Mouse (Mus musculus) brain, adult 2 months (tissue): Measurements from ENCODE around the gene Tmem218.

ENCODE experiments used
- DNase-seq: peaks from one replicate; pipeline ENCODE4 v3.0.0; 2011; ENCODE audit warnings: low read depth, low spot score

The Tmem218 gene

GRCm38 (mm10) chr9:37207929-37208411 is at the start of gene Tmem218:
Tmem218 (plus strand) TSS chr9:37208223.
- peak; percentile 100 for DNase-seq

- no peak for DNase-seq
Observed at GRCm38 (mm10) chr9:37160686-37161085, 47.3 kb upstream of the Tmem218 start.

DNA sequence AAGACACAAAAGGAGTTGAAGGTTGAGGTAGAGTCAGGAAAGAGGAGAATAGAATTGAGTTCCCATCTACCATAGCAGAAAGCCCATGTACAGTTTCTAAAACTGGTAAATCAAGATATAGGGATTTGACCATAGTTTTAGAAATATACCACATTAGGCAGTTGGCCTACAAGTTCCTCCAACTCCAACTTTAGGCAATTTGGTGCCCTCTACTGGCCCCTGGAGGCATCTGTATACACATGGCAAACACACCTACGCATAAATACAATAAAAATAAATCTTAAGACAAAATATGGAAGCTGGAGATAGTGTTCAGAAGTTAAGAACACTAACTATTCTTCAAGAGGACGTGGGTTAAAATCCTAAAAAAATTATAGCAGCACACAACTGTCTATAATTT is 41.1 kb upstream of the Tmem218 start:
- DNase-seq, result no peak

- no peak for DNase-seq
Observed at GRCm38 (mm10) chr9:37173376-37173775, 34.6 kb upstream of the Tmem218 start.

DNA sequence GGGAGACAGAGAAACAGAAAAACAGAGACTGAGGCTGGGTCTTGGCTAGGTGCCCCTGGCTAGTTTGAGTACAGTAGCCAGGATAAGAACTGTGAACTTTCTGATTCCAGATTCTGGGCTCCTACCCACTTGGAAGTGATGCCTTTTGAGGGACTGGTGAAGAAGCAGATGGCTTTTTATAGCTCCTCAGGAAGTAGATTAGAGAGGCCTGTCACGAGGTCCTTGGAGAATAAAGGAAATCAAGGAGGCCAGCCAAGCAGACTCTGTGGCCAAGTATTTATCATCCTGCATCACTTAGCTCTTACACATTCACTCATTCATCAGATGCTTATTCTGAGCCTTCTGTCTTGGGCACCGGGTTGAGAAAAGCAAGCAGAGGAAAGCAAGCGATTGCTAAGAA is 32.0 kb upstream of the Tmem218 start:
- DNase-seq, result peak; percentile 42

DNA sequence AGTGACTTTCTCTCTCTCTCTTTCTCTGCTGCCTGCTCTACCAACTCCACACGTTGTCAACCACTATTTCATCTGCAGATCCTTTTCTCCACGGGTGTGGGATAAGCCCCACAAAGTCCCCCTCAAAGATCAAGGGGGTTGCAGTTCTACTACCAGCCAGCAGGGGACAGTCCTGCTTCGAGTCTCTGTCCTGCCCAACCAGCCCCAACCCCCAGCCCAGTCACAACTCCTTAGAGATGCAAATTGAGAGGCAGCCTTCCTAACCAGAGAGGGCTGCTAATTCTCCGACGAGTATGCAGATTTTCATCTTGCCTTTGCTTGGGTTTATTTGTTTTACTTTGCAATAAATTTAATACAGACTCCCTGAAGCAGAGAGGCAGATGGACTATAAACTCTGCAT is 30.9 kb upstream of the Tmem218 start:
- peak; percentile 76 for DNase-seq

GRCm38 (mm10) chr9:37177551-37177950 is 30.5 kb upstream of the Tmem218 start:
- no peak for DNase-seq

DNA sequence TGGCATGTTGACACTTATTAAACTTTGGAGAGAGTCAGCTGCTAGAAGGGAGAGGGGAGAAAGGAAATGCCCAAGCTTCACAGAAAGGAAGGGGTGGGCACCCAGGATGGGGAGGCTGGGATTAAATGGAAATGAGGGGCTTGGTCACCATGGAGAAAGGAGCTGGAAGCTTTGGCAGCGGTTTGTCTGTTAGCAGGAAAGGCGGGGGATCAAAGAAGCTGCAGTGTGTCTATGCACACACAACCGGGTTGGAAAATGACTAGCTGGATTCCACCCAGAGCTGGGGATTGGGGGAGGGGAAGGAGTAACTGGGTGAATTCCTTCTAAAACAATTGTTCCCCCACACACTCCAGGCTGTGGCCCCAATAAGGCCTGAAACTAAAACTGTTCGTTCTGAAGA is 29.1 kb upstream of the Tmem218 start:
- DNase-seq, result peak; percentile 43

DNA sequence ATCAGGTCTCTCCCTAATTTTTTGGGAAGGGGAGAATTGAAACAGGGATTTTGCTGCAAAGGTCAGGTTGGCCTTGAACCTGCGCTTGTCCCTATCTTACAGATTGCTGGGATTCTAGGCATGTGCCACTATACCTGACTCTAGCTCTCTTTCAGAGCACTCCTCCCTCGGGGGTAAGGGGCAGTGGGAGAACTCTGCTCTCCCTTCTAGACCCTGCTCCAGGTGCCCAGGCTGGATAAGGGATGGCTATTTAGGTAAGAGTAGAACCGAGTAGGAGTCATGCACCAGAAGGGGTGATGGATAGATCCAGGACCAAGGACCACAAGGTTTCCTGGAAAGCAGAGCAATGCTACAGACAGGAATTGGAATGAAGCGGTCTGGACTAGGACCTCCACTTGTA is 28.4 kb upstream of the Tmem218 start:
- no peak for DNase-seq

DNA sequence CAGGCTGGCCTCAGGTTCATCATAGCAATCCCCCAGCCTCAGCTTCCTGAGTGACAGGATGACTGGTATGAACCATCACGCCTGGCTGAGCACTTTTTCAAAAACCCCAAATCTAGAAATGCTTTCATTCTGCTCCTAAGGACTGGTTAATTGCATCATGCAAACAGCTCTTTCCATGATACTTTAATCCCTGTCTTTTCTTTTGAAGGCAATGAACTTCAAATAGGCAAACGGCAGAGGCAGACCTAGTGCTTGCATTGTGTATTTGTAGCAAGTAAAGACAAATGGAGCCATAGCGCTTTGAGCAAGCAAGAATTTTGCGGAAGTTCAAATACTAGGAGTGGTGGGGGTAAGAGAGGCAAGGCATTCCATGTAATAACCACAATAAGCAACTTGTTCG is 26.4 kb upstream of the Tmem218 start:
- DNase-seq, result no peak

DNA sequence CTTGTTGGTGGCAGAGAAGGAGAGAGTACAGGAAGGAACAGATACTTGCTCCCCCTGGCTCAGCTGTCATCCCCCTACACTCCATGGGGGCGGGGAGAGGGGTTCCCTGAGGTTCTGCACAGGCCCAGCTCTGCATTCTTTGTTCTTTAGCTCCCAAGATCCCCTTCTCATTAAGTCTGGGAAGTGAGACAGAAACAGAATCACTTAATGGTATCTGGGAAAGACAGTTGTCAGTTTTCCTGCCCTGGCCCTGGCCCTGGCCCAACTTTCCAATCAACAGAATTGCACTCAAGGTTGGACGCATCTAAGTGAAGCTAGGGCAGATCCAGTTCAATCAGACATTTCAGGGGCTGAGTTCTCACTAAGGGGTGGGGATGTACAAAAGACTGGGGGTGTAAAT is 24.8 kb upstream of the Tmem218 start:
- DNase-seq, result no peak

DNA sequence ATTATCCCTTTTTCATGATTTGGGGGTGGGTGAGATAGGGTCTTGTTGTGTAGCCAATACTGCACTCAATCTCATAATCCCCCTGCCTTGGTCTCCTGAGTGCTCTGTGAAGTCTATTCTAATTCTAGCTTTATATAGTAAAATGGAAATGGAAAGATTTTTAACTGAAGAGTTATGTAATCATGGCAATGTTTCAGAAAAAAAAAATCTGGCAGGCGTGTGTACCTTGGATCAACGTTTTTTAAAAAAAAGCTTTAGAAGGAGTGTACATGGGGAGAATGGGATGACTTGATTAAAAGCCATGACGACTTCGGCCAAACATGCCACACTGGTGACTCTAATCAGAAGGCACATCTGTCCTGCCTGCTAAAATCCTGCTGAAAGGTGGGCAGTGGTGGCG is 20.6 kb upstream of the Tmem218 start:
- DNase-seq, result peak; percentile 44

- no peak for DNase-seq
Observed at GRCm38 (mm10) chr9:37188024-37188423, 20.0 kb upstream of the Tmem218 start.

- DNase-seq, result no peak
Observed at GRCm38 (mm10) chr9:37197067-37197466, 11.0 kb upstream of the Tmem218 start.

DNA sequence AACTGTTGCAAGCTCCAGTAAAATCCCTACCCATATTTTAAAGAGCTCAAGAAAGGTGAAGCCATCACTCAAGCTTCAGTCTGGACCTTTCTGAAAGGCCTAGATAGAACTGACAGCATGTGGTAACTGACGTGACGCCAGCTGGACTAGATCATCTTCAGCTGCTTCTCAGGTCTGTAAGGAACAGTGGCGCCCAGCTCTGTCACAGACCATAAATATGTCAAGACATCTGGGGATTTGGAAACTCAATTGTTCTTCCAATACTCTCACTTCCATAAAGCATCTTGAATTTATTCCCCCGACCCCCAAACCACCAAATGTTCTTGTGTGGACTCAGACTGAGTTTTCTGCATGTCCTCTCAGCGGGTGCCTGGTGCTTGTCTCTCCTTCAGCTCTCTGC is 7.6 kb upstream of the Tmem218 start:
- DNase-seq, result no peak

DNA sequence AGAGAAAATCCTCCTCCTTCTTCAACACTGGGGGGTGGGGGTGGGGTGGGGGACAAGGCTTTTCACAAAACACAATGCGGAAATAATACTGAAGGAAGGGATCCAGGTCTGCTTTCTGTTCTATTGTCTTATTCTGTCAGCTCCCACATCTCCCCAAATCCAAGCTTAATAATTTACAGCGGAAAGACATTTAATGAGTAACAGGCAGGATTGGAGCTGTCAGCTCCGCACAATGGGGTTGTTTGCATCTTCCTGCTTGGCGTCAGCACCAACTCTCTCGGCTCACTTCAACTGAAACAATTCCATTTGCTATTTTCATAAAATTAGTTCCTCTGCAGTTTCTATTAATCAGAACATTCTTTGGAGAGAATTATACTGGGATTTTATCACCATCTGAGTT is 4.1 kb upstream of the Tmem218 start:
- peak; percentile 45 for DNase-seq

GRCm38 (mm10) chr9:37213060-37213738 is 5.2 kb downstream of the Tmem218 start:
- DNase-seq, result peak; percentile 78

DNA sequence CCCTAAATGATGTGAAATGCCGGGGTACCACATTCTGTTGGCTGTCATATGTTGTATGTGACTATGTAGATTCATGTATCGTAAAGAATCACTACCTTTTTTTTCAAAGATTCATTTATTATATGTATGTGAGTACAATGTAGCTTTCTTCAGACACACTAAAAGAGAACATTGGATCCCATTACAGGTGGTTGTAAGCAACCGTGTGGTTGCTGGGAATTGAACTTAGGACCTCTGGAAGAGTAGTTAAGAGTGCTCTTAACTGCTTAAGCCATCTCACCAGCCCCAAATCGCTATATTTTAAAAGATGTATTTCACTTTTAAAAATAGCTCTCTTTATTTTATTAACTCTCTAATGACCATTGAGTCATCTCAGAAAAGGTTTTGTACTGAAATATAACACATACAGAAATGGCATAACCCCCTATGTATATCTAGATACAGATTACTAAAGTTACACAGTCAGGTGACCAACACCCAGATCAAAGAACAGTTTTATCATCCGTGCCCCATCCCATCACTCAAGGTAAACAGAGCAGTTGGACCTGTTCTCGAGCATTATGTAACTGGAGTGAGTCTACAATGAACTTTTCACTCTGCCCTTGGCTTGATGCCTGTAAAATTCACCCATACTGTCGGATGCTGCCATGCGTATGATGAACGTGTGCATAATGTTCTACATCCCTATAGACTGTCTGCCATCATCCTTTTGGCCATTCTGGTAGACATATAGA is 6.5 kb downstream of the Tmem218 start:
- DNase-seq, result no peak

GRCm38 (mm10) chr9:37220755-37221154 is 12.7 kb downstream of the Tmem218 start:
- DNase-seq, result no peak

- DNase-seq, result no peak
Observed at GRCm38 (mm10) chr9:37225581-37225980, 17.6 kb downstream of the Tmem218 start.

DNA sequence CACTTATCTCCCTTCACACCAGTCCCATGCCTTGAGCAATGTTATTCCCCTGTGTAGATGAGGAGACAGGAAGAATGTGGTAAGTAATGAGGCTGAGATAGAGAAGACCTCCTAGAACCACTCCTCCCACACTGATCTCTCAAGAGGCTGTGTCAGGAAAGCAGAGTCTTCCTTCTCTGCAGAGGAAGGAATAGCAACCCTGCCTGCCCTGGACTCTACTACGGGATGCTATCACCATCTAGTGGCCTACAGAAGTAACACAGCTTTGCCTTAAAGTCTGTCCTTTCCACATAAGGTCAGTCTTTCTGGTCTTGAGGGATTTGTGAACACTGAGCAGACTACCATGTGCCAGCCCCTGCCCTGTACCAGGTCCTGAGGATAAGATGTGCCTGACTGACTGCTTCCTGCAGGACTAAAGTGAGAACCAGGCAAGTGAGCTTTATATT is 21.9 kb downstream of the Tmem218 start:
- DNase-seq, result peak; percentile 90

- no peak for DNase-seq
Observed at GRCm38 (mm10) chr9:37230486-37231195, 22.6 kb downstream of the Tmem218 start.
